ENCODE assay signal across 10 mouse cellular contexts in the genomic region with DNA sequence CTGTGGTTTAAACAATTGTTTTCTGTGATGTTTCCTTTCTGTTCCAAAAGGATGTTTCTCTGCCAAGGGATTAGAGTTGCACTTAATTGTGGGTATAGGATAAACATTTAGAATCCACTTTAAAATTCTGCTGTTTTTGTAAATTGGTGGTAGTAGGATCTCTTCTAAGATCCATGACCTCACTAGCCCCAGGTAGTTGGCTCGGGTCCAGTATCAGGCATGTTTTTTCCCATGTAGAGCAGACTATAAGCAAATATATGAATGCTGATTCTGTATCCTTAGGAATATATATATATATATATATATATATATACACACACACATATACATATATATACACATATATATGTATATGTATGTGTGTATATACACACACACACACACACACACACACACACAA.
"Had no signal": no experiment of that assay in that cellular context is flagged by ENCODE, and none has a peak within 500 bp of the region (broad histone marks: within the 10 kb centered on the region; RNA-seq: fewer than 3 reads in every experiment).

No protein-coding gene starts in this region.

- ATAC-seq: lung, postnatal 0 days; midbrain, embryonic 13.5 days; midbrain, embryonic 15.5 days had no signal

- DNase-seq: lung, adult 2 months; lung, postnatal 14 days; lung, postnatal 36 days; right cerebral cortex, postnatal 14 days; thymus, adult 2 months; thymus, postnatal 25 days; thymus, postnatal 4 days had no signal
